Mouse (Mus musculus): ENCODE measurements around the gene Mical2.

Mical2 gene

GRCm38 (mm10) chr7:112225615-112226262 is at the start of gene Mical2:
Mical2 (plus strand) TSS chr7:112225856.
- DNase-seq: peak; percentile 90

GRCm38 (mm10) chr7:112176627-112177026 is 49.0 kb upstream of the Mical2 start:
- no peak for DNase-seq

- DNase-seq: peak; percentile 88
Observed at GRCm38 (mm10) chr7:112180235-112180705, 45.4 kb upstream of the Mical2 start.

- DNase-seq: peak; percentile 87
Observed at GRCm38 (mm10) chr7:112183258-112183841, 42.3 kb upstream of the Mical2 start.

GRCm38 (mm10) chr7:112184519-112185225 is 41.0 kb upstream of the Mical2 start:
- DNase-seq: no peak

GRCm38 (mm10) chr7:112185226-112185745 is 40.4 kb upstream of the Mical2 start:
- no peak for DNase-seq

GRCm38 (mm10) chr7:112186871-112187270 is 38.8 kb upstream of the Mical2 start:
- DNase-seq: no peak

GRCm38 (mm10) chr7:112187536-112188459 is 37.9 kb upstream of the Mical2 start:
- DNase-seq: no peak

- DNase-seq: no peak
Observed at GRCm38 (mm10) chr7:112192237-112192636, 33.4 kb upstream of the Mical2 start.

- DNase-seq: no peak
Observed at GRCm38 (mm10) chr7:112192778-112193177, 32.9 kb upstream of the Mical2 start.

- DNase-seq: no peak
Observed at GRCm38 (mm10) chr7:112194286-112194685, 31.4 kb upstream of the Mical2 start.

GRCm38 (mm10) chr7:112197461-112197860 is 28.2 kb upstream of the Mical2 start:
- DNase-seq: no peak

- no peak for DNase-seq
Observed at GRCm38 (mm10) chr7:112199343-112199742, 26.3 kb upstream of the Mical2 start.

- DNase-seq: no peak
Observed at GRCm38 (mm10) chr7:112200761-112201160, 24.9 kb upstream of the Mical2 start.

- DNase-seq: no peak
Observed at GRCm38 (mm10) chr7:112202194-112202593, 23.5 kb upstream of the Mical2 start.

GRCm38 (mm10) chr7:112202843-112203242 is 22.8 kb upstream of the Mical2 start:
- DNase-seq: no peak

- no peak for DNase-seq
Observed at GRCm38 (mm10) chr7:112203937-112204336, 21.7 kb upstream of the Mical2 start.

GRCm38 (mm10) chr7:112204380-112204963 is 21.2 kb upstream of the Mical2 start:
- no peak for DNase-seq

- DNase-seq: no peak
Observed at GRCm38 (mm10) chr7:112205513-112205912, 20.1 kb upstream of the Mical2 start.

GRCm38 (mm10) chr7:112207717-112208116 is 17.9 kb upstream of the Mical2 start:
- no peak for DNase-seq

- no peak for DNase-seq
Observed at GRCm38 (mm10) chr7:112208323-112209167, 17.1 kb upstream of the Mical2 start.

All from right cerebral cortex, postnatal 14 days (tissue).